Mouse (Mus musculus) heart, adult 2 months (tissue): ENCODE measurements around the gene Glud1.

ENCODE experiments used
- CTCF ChIP-seq: fragments of 200-600 bp; IDR thresholded peaks from 2 replicates; pipeline ENCODE4 v1.8.1; 2022; ENCODE audit warnings: antibody characterized with exemption, mild to moderate bottlenecking, moderate library complexity
- EP300 ChIP-seq: fragments of 200-500 bp; IDR thresholded peaks from 2 replicates; pipeline ENCODE4 v1.6.1; 2011; ENCODE audit warnings: low read depth, low read length, control low read depth; ENCODE audit not compliant: insufficient read depth
- POLR2A ChIP-seq: fragments of 200-500 bp; IDR thresholded peaks from 2 replicates; pipeline ENCODE4 v1.6.1; 2011; ENCODE audit warnings: mild to moderate bottlenecking, low read depth, low read length, control low read depth; ENCODE audit not compliant: insufficient read depth

GRCm38 (mm10) chr14:34288396-34288795 lies 22.1 kb upstream of the Glud1 start:
- TF ChIP-seq CTCF (no peak), POLR2A (no peak), EP300 (no peak)
